Mouse (Mus musculus) liver, embryonic 18 days (tissue): ENCODE measurements around the gene Slc25a5. TPM values are rescaled to one million over a fixed set of nuclear protein-coding genes. Genes with fewer than 3 reads are reported as not detected.

Source experiments
- polyA plus RNA-seq: library from polyadenylated mRNA; depleted of rRNA; stranded (reverse); fragments of >200 nt; gene quantifications from 2 replicates; pipeline ENCODE4 v1.2.3, GENCODE M21; 2012; rRNA removed

Gene Slc25a5
- 342 and 366 TPM in 2 replicates for polyA plus RNA-seq

DNA sequence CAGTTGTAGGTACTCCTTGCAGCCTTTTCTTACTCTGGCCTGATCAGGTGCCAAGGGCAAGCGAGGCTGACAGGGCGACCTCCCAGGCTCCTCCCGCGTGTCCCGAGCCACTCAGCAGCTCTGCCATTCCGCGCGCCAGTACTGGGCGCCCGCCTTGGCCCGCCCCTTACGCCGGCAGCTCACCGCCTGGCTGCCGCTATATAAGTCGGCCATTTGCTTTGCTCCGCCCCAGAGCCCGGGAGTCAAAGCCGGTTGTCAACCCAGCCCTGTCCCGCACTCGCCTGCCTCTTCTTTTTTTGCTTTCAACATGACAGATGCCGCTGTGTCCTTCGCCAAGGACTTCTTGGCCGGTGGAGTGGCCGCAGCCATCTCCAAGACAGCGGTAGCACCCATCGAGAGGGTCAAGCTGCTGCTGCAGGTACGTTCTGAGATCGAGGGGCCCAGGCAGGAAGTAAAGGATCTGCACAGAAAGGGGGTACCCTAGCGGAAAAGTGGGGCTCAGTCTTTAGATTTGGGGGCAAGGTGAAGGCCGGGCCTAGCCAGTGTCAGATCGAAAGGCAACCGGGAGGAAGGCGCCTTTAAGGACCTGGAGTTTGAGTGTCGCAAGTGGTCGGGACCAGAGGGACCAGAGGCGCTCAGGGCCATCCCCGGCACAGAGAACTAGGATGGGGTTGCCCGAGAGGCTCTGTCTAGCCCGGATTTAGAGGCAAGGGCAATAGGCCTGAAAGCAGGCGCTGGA, at the start of gene Slc25a5:
Gene Slc25a5 (plus strand): TSS at position 228 of the 739 bp plus-strand sequence.

Other genes starting within 250 kb of the Slc25a5 start
- 119 and 131 TPM in 2 replicates for gene Pgrmc1, start 197.4 kb upstream of the Slc25a5 start, polyA plus RNA-seq
- gene Akap17b, start 150.3 kb upstream of the Slc25a5 start, polyA plus RNA-seq, result 0.65 and 0.85 TPM in 2 replicates
- 0.71 and 0.81 TPM in 2 replicates for gene Slc25a43, start 52.0 kb upstream of the Slc25a5 start, polyA plus RNA-seq
- 14.6 and 16.7 TPM in 2 replicates for gene Ube2a, start 78.2 kb downstream of the Slc25a5 start, polyA plus RNA-seq
- gene C330007P06Rik, start 78.5 kb downstream of the Slc25a5 start, polyA plus RNA-seq, result 5.9 and 6.2 TPM in 2 replicates
- gene Nkrf, start 107.2 kb downstream of the Slc25a5 start, polyA plus RNA-seq, result 1.5 TPM in 2 replicates
- gene Sept6, start 196.1 kb downstream of the Slc25a5 start, polyA plus RNA-seq, result 4.9 TPM in 2 replicates